Mouse (Mus musculus) neural tube, embryonic 15.5 days (tissue): ENCODE results near the gene 1700016H13Rik. TPM values are rescaled to one million over a fixed set of nuclear protein-coding genes. Genes with fewer than 3 reads are reported as not detected.

Experiments used
- ATAC-seq: fragments of 200-750 bp; cut with Nextera tagmentation; 2 replicates; pipeline ENCODE4 v1.8.0; 2017; ENCODE audit warnings: mild to moderate bottlenecking, moderate TSS enrichment, moderate library complexity; ENCODE audit not compliant: low FRiP score
- H3K27ac ChIP-seq: fragments of 300-500 bp; sonication (generic); replicated peaks from 2 replicates; pipeline ENCODE4 v1.5.1; 2015; ENCODE audit warnings: mild to moderate bottlenecking, inconsistent platforms
- H3K27me3 ChIP-seq: fragments of 300-500 bp; sonication (generic); replicated peaks from 2 replicates; pipeline ENCODE4 v1.6.1; 2015; ENCODE audit warnings: inconsistent platforms
- H3K36me3 ChIP-seq: fragments of 300-500 bp; sonication (generic); 2 replicates; pipeline ENCODE4 v1.6.1; 2015; ENCODE audit warnings: inconsistent platforms
- H3K4me1 ChIP-seq: fragments of 300-500 bp; sonication (generic); 2 replicates; pipeline ENCODE4 v1.6.1; 2015; ENCODE audit warnings: inconsistent platforms
- H3K4me2 ChIP-seq: fragments of 300-500 bp; sonication (generic); 2 replicates; pipeline ENCODE4 v1.6.1; 2015; ENCODE audit warnings: inconsistent platforms, mild to moderate bottlenecking, moderate library complexity
- H3K4me3 ChIP-seq: fragments of 300-500 bp; sonication (generic); replicated peaks from 2 replicates; pipeline ENCODE4 v1.5.1; 2015; ENCODE audit warnings: mild to moderate bottlenecking, inconsistent platforms
- H3K9ac ChIP-seq: fragments of 300-500 bp; sonication (generic); replicated peaks from 2 replicates; pipeline ENCODE4 v1.6.1; 2015; ENCODE audit warnings: mild to moderate bottlenecking, inconsistent platforms
- H3K9me3 ChIP-seq: fragments of 300-500 bp; sonication (generic); replicated peaks from 2 replicates; pipeline ENCODE4 v1.6.1; 2016; ENCODE audit warnings: inconsistent platforms
- WGBS: fragments of 180-500 bp; shearing (Covaris S2); methylation state at CpG from one replicate; pipeline ENCODE4 v1.1.7; 2015; ENCODE audit warnings: mixed read lengths; 5-methylcytosine and 5-hydroxymethylcytosine counted together
- polyA plus RNA-seq: library from polyadenylated mRNA; unstranded; fragments of >200 nt; fragmentation: Nextera tagmentation; extraction: Ambion mirVana; gene quantifications from 2 replicates; pipeline ENCODE4 v1.2.1, GENCODE M21; 2015

The 1700016H13Rik gene
- polyA plus RNA-seq, 1 experiment from 2014 or later, result 0.17 TPM

- peak within 1 kb of the TSS; percentile 46 for H3K9ac ChIP-seq
- peak within 1 kb of the TSS; percentile 100 for H3K4me2 ChIP-seq
- H3K27ac ChIP-seq, result no peak within 1 kb of the TSS
- H3K27me3 ChIP-seq, result peaks cover 35% of the 10 kb centered on the region
- peak; percentile 87 for ATAC-seq
- H3K36me3 ChIP-seq, result no peaks in the 10 kb centered on the region
- H3K4me1 ChIP-seq, result peaks cover 22% of the 10 kb centered on the region
- 6% methylated on average over 50 of the region's 50 CpGs for WGBS
- no peaks in the 10 kb centered on the region for H3K9me3 ChIP-seq
- peak within 1 kb of the TSS; percentile 58 for H3K4me3 ChIP-seq
Measured at GRCm38 (mm10) chr5:103691624-103692530, 36.1 kb upstream of the 1700016H13Rik start, which contains the start of gene Aff1. TSS of gene Aff1 (plus strand) at chr5:103692374.

GRCm38 (mm10) chr5:103691171-103691570 is 35.4 kb upstream of the 1700016H13Rik start:
- Histone ChIP-seq H3K9me3 (no peaks in the 10 kb centered on the region), H3K27me3 (peaks cover 35% of the 10 kb centered on the region), H3K4me2 (no peak overlapping the region), H3K9ac (no peak overlapping the region), H3K4me1 (peaks cover 22% of the 10 kb centered on the region), H3K4me3 (no peak overlapping the region), H3K36me3 (no peaks in the 10 kb centered on the region), H3K27ac (no peak overlapping the region)
- no peak for ATAC-seq

- Histone ChIP-seq H3K4me2 (no peak overlapping the region), H3K9ac (no peak overlapping the region), H3K36me3 (no peaks in the 10 kb centered on the region), H3K4me1 (peaks cover 22% of the 10 kb centered on the region), H3K27ac (no peak overlapping the region), H3K27me3 (peaks cover 35% of the 10 kb centered on the region), H3K9me3 (no peaks in the 10 kb centered on the region), H3K4me3 (no peak overlapping the region)
- no peak for ATAC-seq
- WGBS, result 96% methylated on average over 8 of the region's 8 CpGs
Measured at GRCm38 (mm10) chr5:103690190-103690589, 34.4 kb upstream of the 1700016H13Rik start.

GRCm38 (mm10) chr5:103689645-103690044 is 33.8 kb upstream of the 1700016H13Rik start:
- peaks cover 33% of the 10 kb centered on the region for H3K27me3 ChIP-seq
- no peak overlapping the region for H3K27ac ChIP-seq
- H3K36me3 ChIP-seq, result no peaks in the 10 kb centered on the region
- no peak overlapping the region for H3K4me2 ChIP-seq
- 75% methylated on average over 5 of the region's 5 CpGs for WGBS
- H3K4me3 ChIP-seq, result no peak overlapping the region
- no peak overlapping the region for H3K9ac ChIP-seq
- H3K9me3 ChIP-seq, result no peaks in the 10 kb centered on the region
- ATAC-seq, result no peak
- H3K4me1 ChIP-seq, result peaks cover 22% of the 10 kb centered on the region

GRCm38 (mm10) chr5:103681824-103682223 is 26.0 kb upstream of the 1700016H13Rik start:
- Histone ChIP-seq H3K4me1 (no peaks in the 10 kb centered on the region), H3K4me2 (no peak overlapping the region), H3K27ac (no peak overlapping the region), H3K9ac (no peak overlapping the region), H3K27me3 (no peaks in the 10 kb centered on the region; the same call in 1 of the 2 replicates), H3K4me3 (no peak overlapping the region), H3K36me3 (no peaks in the 10 kb centered on the region), H3K9me3 (no peaks in the 10 kb centered on the region)
- no peak for ATAC-seq
- WGBS, result 78% methylated on average over 3 of the region's 3 CpGs

GRCm38 (mm10) chr5:103680381-103680780 is 24.6 kb upstream of the 1700016H13Rik start:
- no peaks in the 10 kb centered on the region for H3K9me3 ChIP-seq
- no peak for ATAC-seq
- H3K4me3 ChIP-seq, result no peak overlapping the region
- H3K36me3 ChIP-seq, result no peaks in the 10 kb centered on the region
- H3K4me2 ChIP-seq, result no peak overlapping the region
- 39% methylated on average over 4 of the region's 4 CpGs for WGBS
- no peaks in the 10 kb centered on the region; the same call in 1 of the 2 replicates for H3K27me3 ChIP-seq
- H3K27ac ChIP-seq, result no peak overlapping the region
- H3K9ac ChIP-seq, result no peak overlapping the region
- H3K4me1 ChIP-seq, result no peaks in the 10 kb centered on the region

GRCm38 (mm10) chr5:103678974-103679373 is 23.2 kb upstream of the 1700016H13Rik start:
- Histone ChIP-seq H3K27me3 (no peaks in the 10 kb centered on the region; the same call in 1 of the 2 replicates), H3K9me3 (no peaks in the 10 kb centered on the region), H3K27ac (no peak overlapping the region), H3K4me1 (no peaks in the 10 kb centered on the region), H3K4me2 (no peak overlapping the region), H3K36me3 (no peaks in the 10 kb centered on the region), H3K4me3 (no peak overlapping the region), H3K9ac (no peak overlapping the region)
- 92% methylated on average over 5 of the region's 5 CpGs for WGBS
- ATAC-seq, result no peak

GRCm38 (mm10) chr5:103677894-103678293 is 22.1 kb upstream of the 1700016H13Rik start:
- no peak overlapping the region for H3K4me3 ChIP-seq
- H3K4me2 ChIP-seq, result no peak overlapping the region
- no peaks in the 10 kb centered on the region for H3K9me3 ChIP-seq
- H3K4me1 ChIP-seq, result no peaks in the 10 kb centered on the region
- ATAC-seq, result no peak
- no peak overlapping the region for H3K27ac ChIP-seq
- no peaks in the 10 kb centered on the region for H3K36me3 ChIP-seq
- no peak overlapping the region for H3K9ac ChIP-seq
- no peaks in the 10 kb centered on the region; the same call in 1 of the 2 replicates for H3K27me3 ChIP-seq
- WGBS, result 89% methylated on average over 6 of the region's 6 CpGs

GRCm38 (mm10) chr5:103676289-103676881 is 20.6 kb upstream of the 1700016H13Rik start:
- Histone ChIP-seq H3K4me3 (no peak overlapping the region), H3K27ac (no peak overlapping the region), H3K4me1 (no peaks in the 10 kb centered on the region), H3K27me3 (no peaks in the 10 kb centered on the region; the same call in 1 of the 2 replicates), H3K9me3 (no peaks in the 10 kb centered on the region), H3K36me3 (no peaks in the 10 kb centered on the region), H3K4me2 (no peak overlapping the region), H3K9ac (no peak overlapping the region)
- no peak for ATAC-seq
- 82% methylated on average over 6 of the region's 6 CpGs for WGBS

- ATAC-seq, result no peak
- Histone ChIP-seq H3K4me2 (no peak overlapping the region), H3K4me3 (no peak overlapping the region), H3K36me3 (no peaks in the 10 kb centered on the region), H3K27ac (no peak overlapping the region), H3K4me1 (no peaks in the 10 kb centered on the region), H3K9ac (no peak overlapping the region), H3K27me3 (no peaks in the 10 kb centered on the region; the same call in 1 of the 2 replicates), H3K9me3 (no peaks in the 10 kb centered on the region)
- 46% methylated on average over 6 of the region's 6 CpGs for WGBS
Measured at GRCm38 (mm10) chr5:103674482-103674881, 18.7 kb upstream of the 1700016H13Rik start.

- 89% methylated on average over 4 of the region's 4 CpGs for WGBS
- Histone ChIP-seq H3K4me1 (no peaks in the 10 kb centered on the region), H3K27me3 (no peaks in the 10 kb centered on the region; the same call in 1 of the 2 replicates), H3K9me3 (no peaks in the 10 kb centered on the region), H3K4me2 (no peak overlapping the region), H3K4me3 (no peak overlapping the region), H3K27ac (no peak overlapping the region), H3K9ac (no peak overlapping the region), H3K36me3 (no peaks in the 10 kb centered on the region)
- ATAC-seq, result no peak
Measured at GRCm38 (mm10) chr5:103673611-103674010, 17.8 kb upstream of the 1700016H13Rik start.

GRCm38 (mm10) chr5:103671858-103672257 is 16.0 kb upstream of the 1700016H13Rik start:
- ATAC-seq, result no peak
- no peaks in the 10 kb centered on the region for H3K9me3 ChIP-seq
- no peaks in the 10 kb centered on the region for H3K36me3 ChIP-seq
- H3K4me2 ChIP-seq, result no peak overlapping the region
- H3K4me3 ChIP-seq, result no peak overlapping the region
- 83% methylated on average over 3 of the region's 3 CpGs for WGBS
- no peak overlapping the region for H3K27ac ChIP-seq
- no peaks in the 10 kb centered on the region for H3K27me3 ChIP-seq
- H3K4me1 ChIP-seq, result no peaks in the 10 kb centered on the region
- H3K9ac ChIP-seq, result no peak overlapping the region
